Mouse (Mus musculus) midbrain, postnatal 0 days (tissue): ENCODE results near the gene Tmem131. TPM values are rescaled to one million over a fixed set of nuclear protein-coding genes. Genes with fewer than 3 reads are reported as not detected.

ENCODE experiments used
- ATAC-seq: fragments of 200-750 bp; cut with Nextera tagmentation; 2 replicates; pipeline ENCODE4 v1.8.0; 2017; ENCODE audit warnings: moderate number of reproducible peaks, mild to moderate bottlenecking, moderate TSS enrichment, moderate library complexity; ENCODE audit not compliant: low FRiP score
- DNase-seq: peaks from one replicate; pipeline ENCODE4 v3.0.0-alpha.2; 2015; ENCODE audit warnings: low spot score
- H3K27ac ChIP-seq: fragments of 300-500 bp; sonication (generic); 2 replicates; pipeline ENCODE4 v1.5.1; 2014; ENCODE audit warnings: low read depth, mild to moderate bottlenecking, low read length, mixed read lengths
- H3K27me3 ChIP-seq: fragments of 300-500 bp; sonication (generic); 2 replicates; pipeline ENCODE4 v1.6.1; 2014; ENCODE audit warnings: low read length, control low read depth, mixed read lengths; ENCODE audit not compliant: insufficient read depth
- H3K36me3 ChIP-seq: fragments of 300-500 bp; sonication (generic); 2 replicates; pipeline ENCODE4 v1.6.1; 2014; ENCODE audit warnings: low read length, control low read depth, mixed read lengths; ENCODE audit not compliant: insufficient read depth
- H3K4me1 ChIP-seq: fragments of 300-500 bp; sonication (generic); 2 replicates; pipeline ENCODE4 v1.6.1; 2014; ENCODE audit warnings: mild to moderate bottlenecking, control low read depth, antibody characterized with exemption, low read length, mixed read lengths; ENCODE audit not compliant: insufficient read depth
- H3K4me2 ChIP-seq: fragments of 300-500 bp; sonication (generic); 2 replicates; pipeline ENCODE4 v1.6.1; 2014; ENCODE audit warnings: low read depth, mild to moderate bottlenecking, low read length, mixed read lengths; ENCODE audit not compliant: poor library complexity, severe bottlenecking
- H3K4me3 ChIP-seq: fragments of 300-500 bp; sonication (generic); 2 replicates; pipeline ENCODE4 v1.5.1; 2014; ENCODE audit warnings: low read depth, mild to moderate bottlenecking, low read length, moderate library complexity
- H3K9ac ChIP-seq: fragments of 300-500 bp; sonication (generic); replicated peaks from 2 replicates; pipeline ENCODE4 v1.6.1; 2014; ENCODE audit warnings: mild to moderate bottlenecking, low read length, moderate library complexity, mixed read lengths; ENCODE audit not compliant: poor library complexity, severe bottlenecking
- H3K9me3 ChIP-seq: fragments of 300-500 bp; sonication (generic); 2 replicates; pipeline ENCODE4 v1.6.1; 2016; ENCODE audit warnings: low read length, control low read depth
- CTCF ChIP-seq: IDR thresholded peaks from 2 replicates; pipeline ENCODE4 v1.5.1; 2016; ENCODE audit warnings: antibody characterized with exemption, mild to moderate bottlenecking
- WGBS: fragments of 180-500 bp; shearing (Covaris S2); extraction: QIAGEN DNeasy Blood & Tissue Kit; methylation state at CpG from one replicate; pipeline ENCODE4 v1.1.7; 2014; 5-methylcytosine and 5-hydroxymethylcytosine counted together
- polyA plus RNA-seq: library from polyadenylated mRNA; unstranded; fragments of >200 nt; fragmentation: Nextera tagmentation; extraction: Ambion mirVana; gene quantifications from 2 replicates; pipeline ENCODE4 v1.2.1, GENCODE M21; 2015
- total RNA-seq: library from RNA; depleted of rRNA; stranded (reverse); fragments of >200 nt; gene quantifications from 2 replicates; pipeline ENCODE4 v1.2.3, GENCODE M21; 2014

Gene Tmem131
- total and polyA plus RNA-seq, 2 experiments from 2014 or later = 11.1 to 25.8 TPM

GRCm38 (mm10) chr1:36852085-36852484 is 91.4 kb downstream of the Tmem131 start:
- 82% methylated on average over 6 of the region's 6 CpGs for WGBS
- no peak for TF ChIP-seq CTCF
- Histone ChIP-seq H3K4me3 (no peak overlapping the region), H3K36me3 (no peaks in the 10 kb centered on the region), H3K9me3 (no peaks in the 10 kb centered on the region), H3K9ac (no peak overlapping the region), H3K4me1 (no peaks in the 10 kb centered on the region; the same call in 1 of the 2 replicates), H3K4me2 (no peak overlapping the region), H3K27ac (no peak overlapping the region), H3K27me3 (no peaks in the 10 kb centered on the region)
- no peak for ATAC-seq
- DNase-seq = no peak

GRCm38 (mm10) chr1:36851392-36851791 is 92.1 kb downstream of the Tmem131 start:
- Histone ChIP-seq H3K4me1 (no peaks in the 10 kb centered on the region; the same call in 1 of the 2 replicates), H3K4me3 (no peak overlapping the region), H3K9me3 (no peaks in the 10 kb centered on the region), H3K36me3 (no peaks in the 10 kb centered on the region), H3K27ac (no peak overlapping the region), H3K9ac (no peak overlapping the region), H3K4me2 (no peak overlapping the region), H3K27me3 (no peaks in the 10 kb centered on the region)
- WGBS = 72% methylated on average over 4 of the region's 4 CpGs
- no peak for DNase-seq
- TF ChIP-seq CTCF = no peak
- ATAC-seq = no peak

GRCm38 (mm10) chr1:36848036-36848435 is 95.4 kb downstream of the Tmem131 start:
- H3K4me2 ChIP-seq = no peak overlapping the region
- DNase-seq = no peak
- peak; percentile 12; the same call in 1 of the 2 replicates for TF ChIP-seq CTCF

GRCm38 (mm10) chr1:36847276-36847675 is 96.2 kb downstream of the Tmem131 start:
- Histone ChIP-seq H3K36me3 (no peaks in the 10 kb centered on the region; the same call in 1 of the 2 replicates), H3K9me3 (no peaks in the 10 kb centered on the region), H3K9ac (no peak overlapping the region), H3K27ac (no peak overlapping the region), H3K27me3 (no peaks in the 10 kb centered on the region), H3K4me3 (no peak overlapping the region), H3K4me1 (no peaks in the 10 kb centered on the region), H3K4me2 (no peak overlapping the region)
- WGBS = 89% methylated on average over 8 of the region's 8 CpGs
- no peak for DNase-seq
- no peak for ATAC-seq
- TF ChIP-seq CTCF = no peak

More at GRCm38 (mm10) chr1:36848036-36848435, 95.4 kb downstream of the Tmem131 start:
- Histone ChIP-seq H3K36me3 (no peaks in the 10 kb centered on the region; the same call in 1 of the 2 replicates), H3K4me1 (no peaks in the 10 kb centered on the region), H3K9ac (no peak overlapping the region), H3K9me3 (no peaks in the 10 kb centered on the region), H3K4me3 (no peak overlapping the region), H3K27me3 (no peaks in the 10 kb centered on the region), H3K27ac (no peak overlapping the region)
- ATAC-seq = no peak
- 89% methylated on average over 1 of the region's 1 CpGs for WGBS

- Histone ChIP-seq H3K27me3 (no peaks in the 10 kb centered on the region), H3K9ac (no peak overlapping the region), H3K9me3 (no peaks in the 10 kb centered on the region), H3K4me3 (no peak overlapping the region), H3K4me2 (no peak overlapping the region), H3K4me1 (no peaks in the 10 kb centered on the region), H3K27ac (no peak overlapping the region), H3K36me3 (peaks cover 3% of the 10 kb centered on the region)
- no peak for TF ChIP-seq CTCF
- 36% methylated on average over 5 of the region's 5 CpGs for WGBS
- DNase-seq = no peak
- ATAC-seq = no peak
Observed at GRCm38 (mm10) chr1:36845031-36845430, 98.4 kb downstream of the Tmem131 start.

GRCm38 (mm10) chr1:36841806-36842205 is 101.7 kb downstream of the Tmem131 start:
- Histone ChIP-seq H3K27ac (no peak overlapping the region), H3K4me1 (no peaks in the 10 kb centered on the region), H3K4me3 (no peak overlapping the region), H3K9ac (no peak overlapping the region), H3K36me3 (peaks cover 5% of the 10 kb centered on the region), H3K27me3 (no peaks in the 10 kb centered on the region), H3K9me3 (no peaks in the 10 kb centered on the region), H3K4me2 (no peak overlapping the region)
- no peak for ATAC-seq
- 45% methylated on average over 1 of the region's 1 CpGs for WGBS
- TF ChIP-seq CTCF = no peak
- no peak for DNase-seq
